Mouse (Mus musculus): ENCODE results near the gene Pde6g. TPM values are rescaled to one million over a fixed set of nuclear protein-coding genes. Genes with fewer than 3 reads are reported as not detected.

Pde6g gene
- total and polyA plus RNA-seq, 2 experiments = 0.46 to 1.8 TPM

DNA sequence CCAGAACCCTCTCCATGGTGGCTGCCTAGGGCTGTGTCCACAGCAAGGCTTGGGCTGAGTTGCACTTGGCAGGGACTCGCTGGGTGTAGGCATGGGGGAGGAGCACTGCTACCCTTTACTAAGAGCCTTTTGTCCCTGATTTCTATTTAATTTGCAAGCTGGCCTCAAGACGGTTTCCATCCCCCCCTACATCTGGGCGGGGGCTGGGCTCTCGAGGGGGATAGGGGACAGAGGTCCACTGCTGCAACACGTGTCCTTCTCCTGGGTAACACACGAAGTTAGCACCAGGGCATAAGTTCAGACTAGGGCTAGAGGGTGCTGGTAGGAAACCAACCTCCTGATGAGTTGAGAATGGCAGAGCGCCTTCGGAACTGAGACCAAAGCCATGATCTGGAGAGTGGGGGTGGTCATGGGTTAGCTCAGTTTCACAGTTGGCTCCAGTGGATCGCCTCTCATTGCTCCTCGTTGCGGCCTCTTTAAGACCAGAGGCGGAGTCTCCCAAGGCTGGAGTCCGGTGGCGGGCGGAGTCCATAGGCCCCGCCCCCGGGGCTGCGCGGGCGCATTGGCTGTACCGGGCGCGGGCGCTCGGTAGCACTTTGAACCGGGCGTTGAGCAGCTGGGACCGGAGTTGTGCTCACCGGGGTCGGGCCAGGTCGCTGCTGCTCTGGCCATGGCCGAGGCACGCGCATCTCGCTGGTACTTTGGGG lies 38.2 kb upstream of the Pde6g start, which contains the start of gene Slc25a10:
Gene Slc25a10, plus strand, starts transcription at position 524 of the 707 bp plus-strand sequence.
- under 1% methylated on average over 35 of the region's 35 CpGs for WGBS
- no peaks in the 10 kb centered on the region; the same call in 1 of the 2 replicates for H3K79me2 ChIP-seq (ENCODE audit: control insufficient read depth, insufficient read depth, low read length)
- H3K36me3 ChIP-seq (ENCODE audit: control insufficient read depth, insufficient read depth, low read length) = peaks cover 28% of the 10 kb centered on the region
- H3K4me3 ChIP-seq (ENCODE audit: insufficient read depth, low read depth, low read length) = peak within 1 kb of the TSS; percentile 93
- peaks cover 29% of the 10 kb centered on the region for H3K4me1 ChIP-seq (ENCODE audit: control insufficient read depth, insufficient read depth, low read length)
- peak; percentile 89 for DNase-seq (ENCODE audit: extremely low read depth, low read depth, low spot score)
- H3K27ac ChIP-seq (replicated peaks; ENCODE audit: insufficient read depth, low read depth, low read length) = peak within 1 kb of the TSS; percentile 96
- TF ChIP-seq POLR2A (IDR thresholded peaks at IDR 0.05; ENCODE audit: extremely low read depth, insufficient read depth, low read length) (peak; percentile 84), CTCF (IDR thresholded peaks at IDR 0.05; ENCODE audit: low read depth, low read length) (no peak)
- peak within 1 kb of the TSS; percentile 94 for H3K9ac ChIP-seq (ENCODE audit: low read depth, low read length)
- no peaks in the 10 kb centered on the region for H3K27me3 ChIP-seq (ENCODE audit: control insufficient read depth, insufficient read depth, low read length)

DNA sequence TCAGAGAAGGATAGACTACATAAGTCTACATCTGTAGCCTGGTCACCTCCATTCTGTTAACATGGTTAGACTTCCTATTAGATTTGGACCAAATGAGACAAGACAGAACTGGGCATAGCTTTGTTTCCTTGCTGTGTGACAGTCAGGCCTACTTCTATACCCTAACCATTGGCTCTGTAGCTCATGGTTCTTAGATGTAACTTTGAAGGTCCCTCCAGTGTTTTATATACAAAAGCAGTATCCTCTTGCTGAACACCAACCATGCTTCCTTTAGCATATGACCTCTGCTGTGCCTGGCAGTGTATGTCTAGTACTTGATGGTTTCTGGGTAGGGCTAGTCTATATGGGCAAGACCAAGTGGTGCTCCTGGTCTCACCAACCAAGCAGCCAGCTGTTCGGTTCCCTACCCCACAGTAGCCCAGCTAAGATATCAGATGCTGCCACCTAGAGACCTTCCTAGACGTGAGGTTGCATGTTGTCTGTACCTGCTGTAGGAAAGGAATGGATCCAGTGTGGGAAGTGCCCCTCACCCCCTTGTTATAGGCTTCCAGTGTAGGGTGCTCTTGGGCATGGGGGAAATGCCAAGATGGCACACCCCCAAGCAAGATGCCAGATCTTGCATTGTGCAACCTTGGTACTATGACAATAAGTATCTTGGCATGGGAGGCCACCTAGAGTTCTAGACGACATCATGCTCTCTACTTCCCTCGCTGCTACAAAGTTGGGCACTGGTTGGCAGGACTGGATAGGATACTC lies 37.2 kb upstream of the Pde6g start:
- Histone ChIP-seq H3K4me1 (ENCODE audit: control insufficient read depth, insufficient read depth, low read length) (peaks cover 33% of the 10 kb centered on the region), H3K27me3 (ENCODE audit: control insufficient read depth, insufficient read depth, low read length) (no peaks in the 10 kb centered on the region), H3K27ac (replicated peaks; ENCODE audit: insufficient read depth, low read depth, low read length) (peak overlapping the region; percentile 93), H3K36me3 (ENCODE audit: control insufficient read depth, insufficient read depth, low read length) (peaks cover 24% of the 10 kb centered on the region; the same call in 1 of the 2 replicates), H3K4me3 (ENCODE audit: insufficient read depth, low read depth, low read length) (no peak overlapping the region), H3K79me2 (ENCODE audit: control insufficient read depth, insufficient read depth, low read length) (peaks cover 4% of the 10 kb centered on the region; the same call in 1 of the 2 replicates), H3K9ac (ENCODE audit: low read depth, low read length) (peak overlapping the region; percentile 58)
- 22% methylated on average over 4 of the region's 4 CpGs for WGBS
- DNase-seq (ENCODE audit: extremely low read depth, low read depth, low spot score) = peak; percentile 87
- TF ChIP-seq CTCF (IDR thresholded peaks at IDR 0.05; ENCODE audit: low read depth, low read length) = no peak
- no peak for TF ChIP-seq POLR2A (IDR thresholded peaks at IDR 0.05; ENCODE audit: extremely low read depth, insufficient read depth, low read length)

DNA sequence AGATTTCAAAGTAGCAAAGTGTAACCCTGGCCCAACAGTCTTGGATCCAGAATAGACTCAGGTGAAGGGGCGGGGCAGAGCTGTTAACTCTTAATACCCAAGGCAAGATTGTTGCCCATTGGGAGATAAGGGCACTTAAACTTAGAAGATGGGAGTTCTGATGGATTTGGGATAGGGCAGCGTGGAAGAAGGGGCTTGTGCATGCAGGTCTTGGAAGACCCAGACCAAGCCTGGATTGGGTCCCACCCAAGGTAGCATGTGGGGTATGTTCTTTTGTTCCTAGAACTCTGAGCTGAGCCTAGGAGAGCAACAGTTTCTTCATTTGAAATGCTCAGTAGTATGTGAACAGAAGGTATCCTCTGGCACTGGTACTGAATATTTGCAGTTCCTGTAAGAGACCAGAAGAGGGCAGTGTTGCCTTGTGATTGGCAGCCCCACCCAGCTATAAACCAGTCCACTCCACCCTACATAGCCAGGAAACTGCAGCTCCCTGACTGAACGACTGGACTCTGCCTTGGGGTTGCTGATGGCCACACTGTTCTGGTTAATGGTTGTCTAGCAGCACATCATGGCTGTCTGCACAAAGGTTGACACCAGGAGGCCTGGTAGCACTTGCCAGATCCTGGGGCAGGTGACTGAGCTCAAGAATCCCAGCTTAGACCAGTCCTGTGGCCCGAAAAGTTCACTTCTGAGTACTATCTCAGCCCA lies 35.9 kb upstream of the Pde6g start:
- Histone ChIP-seq H3K9ac (ENCODE audit: low read depth, low read length) (no peak overlapping the region; the same call in 1 of the 2 replicates), H3K79me2 (ENCODE audit: control insufficient read depth, insufficient read depth, low read length) (peaks cover 9% of the 10 kb centered on the region; the same call in 1 of the 2 replicates), H3K4me3 (ENCODE audit: insufficient read depth, low read depth, low read length) (no peak overlapping the region), H3K27ac (replicated peaks; ENCODE audit: insufficient read depth, low read depth, low read length) (peak overlapping the region; percentile 93), H3K36me3 (ENCODE audit: control insufficient read depth, insufficient read depth, low read length) (peaks cover 15% of the 10 kb centered on the region; the same call in 1 of the 2 replicates), H3K27me3 (ENCODE audit: control insufficient read depth, insufficient read depth, low read length) (no peaks in the 10 kb centered on the region), H3K4me1 (ENCODE audit: control insufficient read depth, insufficient read depth, low read length) (peaks cover 32% of the 10 kb centered on the region)
- peak; percentile 100 for DNase-seq (ENCODE audit: extremely low read depth, low read depth, low spot score)
- 37% methylated on average over 4 of the region's 4 CpGs for WGBS
- TF ChIP-seq POLR2A (IDR thresholded peaks at IDR 0.05; ENCODE audit: extremely low read depth, insufficient read depth, low read length) (no peak; the same call in 1 of the 2 replicates), CTCF (IDR thresholded peaks at IDR 0.05; ENCODE audit: low read depth, low read length) (peak; percentile 85)

DNA sequence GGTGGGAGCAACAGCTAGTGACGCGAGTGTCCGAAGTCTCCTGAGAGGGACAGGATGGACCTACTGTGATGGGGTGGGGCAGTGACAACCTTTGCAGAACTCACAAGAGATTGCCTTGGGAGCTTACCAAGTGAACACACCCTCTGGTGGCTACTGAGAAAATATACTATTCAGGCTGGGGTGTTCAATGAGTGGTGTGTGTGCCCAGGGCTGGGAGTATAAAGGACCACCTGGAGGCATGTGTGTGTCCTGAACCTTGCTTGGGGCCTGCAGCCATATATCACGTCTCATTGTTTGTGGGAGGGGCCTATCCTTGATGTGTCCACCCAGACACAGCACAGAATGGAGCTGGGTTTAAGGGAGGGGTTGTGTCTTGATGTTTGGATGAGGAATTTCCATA lies 35.2 kb upstream of the Pde6g start:
- H3K4me3 ChIP-seq (ENCODE audit: insufficient read depth, low read depth, low read length) = no peak overlapping the region
- H3K36me3 ChIP-seq (ENCODE audit: control insufficient read depth, insufficient read depth, low read length) = peaks cover 15% of the 10 kb centered on the region; the same call in 1 of the 2 replicates
- H3K27ac ChIP-seq (replicated peaks; ENCODE audit: insufficient read depth, low read depth, low read length) = no peak overlapping the region
- peaks cover 9% of the 10 kb centered on the region; the same call in 1 of the 2 replicates for H3K79me2 ChIP-seq (ENCODE audit: control insufficient read depth, insufficient read depth, low read length)
- no peak for TF ChIP-seq POLR2A (IDR thresholded peaks at IDR 0.05; ENCODE audit: extremely low read depth, insufficient read depth, low read length)
- no peak for TF ChIP-seq CTCF (IDR thresholded peaks at IDR 0.05; ENCODE audit: low read depth, low read length)
- 70% methylated on average over 4 of the region's 4 CpGs for WGBS
- no peaks in the 10 kb centered on the region for H3K27me3 ChIP-seq (ENCODE audit: control insufficient read depth, insufficient read depth, low read length)
- H3K9ac ChIP-seq (ENCODE audit: low read depth, low read length) = no peak overlapping the region
- H3K4me1 ChIP-seq (ENCODE audit: control insufficient read depth, insufficient read depth, low read length) = peaks cover 31% of the 10 kb centered on the region
- no peak for DNase-seq (ENCODE audit: extremely low read depth, low read depth, low spot score)

DNA sequence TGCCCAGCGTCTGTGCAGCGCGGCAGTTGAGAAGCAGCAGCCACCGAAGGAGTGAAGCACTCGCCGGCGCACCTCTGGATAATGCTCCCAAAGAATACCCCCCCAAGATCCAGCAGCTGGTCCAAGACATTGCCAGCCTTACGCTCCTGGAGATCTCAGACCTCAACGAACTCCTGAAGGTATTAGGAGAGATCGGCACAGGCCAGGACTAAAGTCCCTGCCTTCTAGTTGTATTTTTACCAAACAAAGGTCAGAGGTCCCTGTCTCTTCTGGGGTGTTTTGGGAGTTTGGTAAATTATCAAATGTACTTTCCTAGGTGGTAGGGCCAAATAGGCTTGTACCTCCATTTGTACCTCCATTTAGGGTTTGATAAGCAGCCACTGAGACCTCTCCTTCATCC lies 32.0 kb upstream of the Pde6g start:
- TF ChIP-seq CTCF (IDR thresholded peaks at IDR 0.05; ENCODE audit: low read depth, low read length) = no peak
- TF ChIP-seq POLR2A (IDR thresholded peaks at IDR 0.05; ENCODE audit: extremely low read depth, insufficient read depth, low read length) = no peak
- Histone ChIP-seq H3K4me3 (ENCODE audit: insufficient read depth, low read depth, low read length) (peak overlapping the region; percentile 91), H3K4me1 (ENCODE audit: control insufficient read depth, insufficient read depth, low read length) (peaks cover 17% of the 10 kb centered on the region), H3K79me2 (ENCODE audit: control insufficient read depth, insufficient read depth, low read length) (peaks cover 9% of the 10 kb centered on the region; the same call in 1 of the 2 replicates), H3K27ac (replicated peaks; ENCODE audit: insufficient read depth, low read depth, low read length) (peak overlapping the region; percentile 95), H3K36me3 (ENCODE audit: control insufficient read depth, insufficient read depth, low read length) (peaks cover 24% of the 10 kb centered on the region), H3K27me3 (ENCODE audit: control insufficient read depth, insufficient read depth, low read length) (no peaks in the 10 kb centered on the region), H3K9ac (ENCODE audit: low read depth, low read length) (peak overlapping the region; percentile 97)
- WGBS = 2% methylated on average over 10 of the region's 10 CpGs
- DNase-seq (ENCODE audit: extremely low read depth, low read depth, low spot score) = peak; percentile 87

Data from liver, adult 2 months (tissue).